Mouse (Mus musculus) G1E (cell line): ENCODE data around the gene Dock3. TPM values are rescaled to one million over a fixed set of nuclear protein-coding genes. Genes with fewer than 3 reads are reported as not detected.
A peak's percentile ranks its signal among the peaks of the same experiment; 100 is the strongest.

ENCODE experiments used
- ATAC-seq: 2 replicates; pipeline ENCODE4 v1.8.0; 2016; ENCODE audit warnings: mild to moderate bottlenecking; ENCODE audit not compliant: insufficient number of reproducible peaks, poor library complexity, low FRiP score, severe bottlenecking; ENCODE audit errors: extremely low read depth
- DNase-seq: peaks from one replicate; pipeline ENCODE4 v3.0.0; 2012; ENCODE audit warnings: low spot score
- H3K27me3 ChIP-seq: 2 replicates; pipeline ENCODE4 v1.6.1; 2012; ENCODE audit warnings: mild to moderate bottlenecking, low read length, inconsistent platforms; ENCODE audit not compliant: insufficient read depth
- H3K36me3 ChIP-seq: replicated peaks from 2 replicates; pipeline ENCODE3; 2012; ENCODE audit warnings: mild to moderate bottlenecking, inconsistent platforms
- H3K4me1 ChIP-seq: 2 replicates; pipeline ENCODE4 v1.6.1; 2012; ENCODE audit warnings: low read depth, low read length, inconsistent platforms, mixed read lengths; ENCODE audit not compliant: insufficient read depth
- H3K4me3 ChIP-seq: 2 replicates; pipeline ENCODE4 v1.5.1; 2012; ENCODE audit warnings: low read depth, mild to moderate bottlenecking, inconsistent platforms, low read length, moderate library complexity, mixed read lengths
- H3K9me3 ChIP-seq: replicated peaks from 2 replicates; pipeline ENCODE4 v1.6.1; 2012; ENCODE audit warnings: inconsistent platforms
- CTCF ChIP-seq: IDR thresholded peaks from 2 replicates; pipeline ENCODE4 v1.5.1; 2012; ENCODE audit warnings: low read depth, low read length, inconsistent platforms, mixed read lengths
- GATA1 ChIP-seq: IDR thresholded peaks from 2 replicates; pipeline ENCODE4 v1.6.1; 2012; ENCODE audit warnings: borderline replicate concordance, low read length, inconsistent platforms, mixed read lengths
- GATA2 ChIP-seq: IDR thresholded peaks from 2 replicates; pipeline ENCODE4 v1.6.1; 2012; ENCODE audit warnings: low read depth, low read length, inconsistent platforms, borderline replicate concordance
- POLR2AphosphoS5 ChIP-seq: IDR thresholded peaks from 2 replicates; pipeline ENCODE4 v1.6.1; 2012; ENCODE audit warnings: low read depth, low read length, inconsistent platforms; ENCODE audit not compliant: insufficient replicate concordance
- TAL1 ChIP-seq: conservative IDR thresholded peaks from 2 replicates; pipeline ENCODE4 v1.6.1; 2012; ENCODE audit warnings: low read depth, low read length, inconsistent platforms, mixed read lengths
- polyA plus RNA-seq: library from polyadenylated mRNA; stranded (reverse); fragments of >175 nt; gene quantifications from 2 replicates; pipeline ENCODE4 v1.2.3, GENCODE M21; 2012
- total RNA-seq, 2 experiments: library from RNA; stranded (forward) in 1 of 2; stranded (reverse) in 1 of 2; fragments of 200-1000 nt in 1 of 2; fragments of >200 nt in 1 of 2; fragmentation: Nextera tagmentation in 1 of 2; gene quantifications; 2 replicates each; pipeline ENCODE4 v1.2.3; 2014 to 2017

Dock3 gene
- total and polyA plus RNA-seq, 3 experiments = 0.33 TPM; not detected in 2

DNA sequence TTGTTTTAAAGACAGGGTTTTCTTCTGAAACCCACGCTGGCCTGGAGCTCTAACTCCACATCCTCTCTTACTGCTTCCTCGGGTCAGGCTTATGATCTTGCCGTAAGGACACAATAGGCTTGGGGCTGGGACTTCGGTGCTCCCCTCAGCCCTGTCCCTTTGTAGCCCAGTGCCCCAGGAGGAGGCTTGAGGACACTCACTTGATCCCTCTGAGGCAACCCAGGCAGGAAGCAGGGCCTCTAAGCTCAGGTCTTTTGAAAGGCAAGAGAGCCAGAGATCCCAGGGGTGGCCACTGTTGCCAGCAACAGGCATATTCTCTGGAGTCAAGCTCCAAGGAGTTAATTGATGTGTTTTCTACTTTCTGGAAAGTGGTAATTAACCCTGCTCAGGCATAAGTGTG lies 352.2 kb downstream of the Dock3 start:
- TF ChIP-seq GATA2 = no peak
- TF ChIP-seq GATA1 = no peak
- TF ChIP-seq CTCF = no peak
- TF ChIP-seq POLR2AphosphoS5 = no peak
- TF ChIP-seq TAL1 = no peak
- Histone ChIP-seq H3K4me1 (peaks cover 40% of the 10 kb centered on the region), H3K36me3 (peaks cover 91% of the 10 kb centered on the region), H3K27me3 (no peaks in the 10 kb centered on the region), H3K9me3 (no peaks in the 10 kb centered on the region), H3K4me3 (no peak overlapping the region)
- ATAC-seq = no peak
- no peak for DNase-seq

DNA sequence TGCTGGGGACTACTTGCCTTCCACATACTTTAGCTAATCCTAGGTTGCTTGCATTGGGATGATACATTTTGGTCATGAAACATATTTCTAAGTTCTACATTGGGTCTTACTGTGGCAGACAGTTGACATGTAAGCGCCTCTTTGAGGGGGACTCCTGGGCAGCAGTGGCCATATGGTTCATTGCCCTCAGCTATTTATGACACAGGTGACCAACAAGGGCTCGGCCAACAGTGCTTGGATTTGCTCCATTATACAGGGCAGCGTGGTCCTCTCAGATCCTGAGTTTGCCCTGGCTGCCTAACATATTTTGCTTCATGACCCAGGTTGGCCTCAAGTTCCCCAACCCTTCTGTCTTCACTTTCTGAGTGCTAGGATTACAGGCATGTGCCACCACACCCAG lies 355.0 kb downstream of the Dock3 start:
- Histone ChIP-seq H3K9me3 (no peaks in the 10 kb centered on the region), H3K4me3 (no peak overlapping the region), H3K36me3 (peaks cover 92% of the 10 kb centered on the region), H3K4me1 (peaks cover 23% of the 10 kb centered on the region), H3K27me3 (no peaks in the 10 kb centered on the region)
- DNase-seq (no peak), ATAC-seq (no peak)
- TF ChIP-seq TAL1 (no peak), GATA2 (no peak), GATA1 (no peak)

DNA sequence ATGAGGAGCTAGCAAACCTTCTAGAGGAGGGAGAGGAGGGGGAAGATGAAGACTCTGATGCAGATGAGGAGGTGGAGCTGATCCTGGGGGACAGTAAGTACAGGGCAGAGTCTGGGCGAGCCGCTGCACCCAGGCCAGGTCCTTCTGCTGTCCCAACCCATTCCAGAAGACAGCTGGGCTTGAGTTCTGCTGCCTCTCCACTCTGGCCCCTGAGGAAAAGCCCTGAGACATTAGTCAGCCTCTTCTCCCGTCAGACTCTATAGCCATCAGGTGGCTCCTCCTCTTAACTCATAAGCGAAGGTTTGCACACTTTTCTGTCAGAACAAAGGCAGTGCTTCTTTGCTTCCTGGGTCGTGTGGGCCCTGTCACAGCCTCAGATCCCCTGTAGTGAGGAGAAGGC lies 357.5 kb downstream of the Dock3 start:
- peaks cover 83% of the 10 kb centered on the region for H3K36me3 ChIP-seq

DNA sequence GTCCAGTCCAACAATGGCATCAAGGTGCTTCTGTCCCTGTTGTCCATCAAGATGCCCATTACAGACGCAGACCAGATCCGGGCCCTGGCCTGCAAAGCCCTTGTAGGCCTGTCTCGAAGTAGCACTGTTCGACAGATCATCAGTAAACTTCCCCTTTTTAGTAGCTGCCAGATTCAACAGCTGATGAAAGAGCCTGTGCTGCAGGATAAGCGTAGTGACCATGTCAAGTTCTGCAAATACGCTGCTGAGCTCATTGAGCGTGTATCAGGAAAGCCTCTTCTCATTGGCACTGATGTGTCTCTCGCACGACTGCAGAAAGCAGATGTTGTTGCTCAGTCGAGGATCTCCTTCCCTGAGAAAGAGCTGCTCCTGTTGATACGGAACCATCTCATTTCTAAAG lies 373.7 kb downstream of the Dock3 start:
- Histone ChIP-seq H3K9me3 (no peaks in the 10 kb centered on the region), H3K4me1 (peaks cover 18% of the 10 kb centered on the region), H3K27me3 (no peaks in the 10 kb centered on the region), H3K36me3 (peaks cover 85% of the 10 kb centered on the region), H3K4me3 (peak overlapping the region; percentile 54; the same call in 1 of the 2 replicates)
- ATAC-seq (peak; percentile 95), DNase-seq (peak; percentile 63)
- no peak for TF ChIP-seq GATA2
- no peak for TF ChIP-seq GATA1
- peak; percentile 72 for TF ChIP-seq TAL1

More for the DNA sequence above, 357.5 kb downstream of the Dock3 start:
- TF ChIP-seq GATA1 (no peak), TAL1 (no peak), GATA2 (no peak), CTCF (no peak), POLR2AphosphoS5 (no peak)
- Histone ChIP-seq H3K4me1 (peaks cover 18% of the 10 kb centered on the region), H3K9me3 (no peaks in the 10 kb centered on the region), H3K4me3 (no peak overlapping the region), H3K27me3 (no peaks in the 10 kb centered on the region)
- DNase-seq = no peak
- no peak for ATAC-seq

DNA sequence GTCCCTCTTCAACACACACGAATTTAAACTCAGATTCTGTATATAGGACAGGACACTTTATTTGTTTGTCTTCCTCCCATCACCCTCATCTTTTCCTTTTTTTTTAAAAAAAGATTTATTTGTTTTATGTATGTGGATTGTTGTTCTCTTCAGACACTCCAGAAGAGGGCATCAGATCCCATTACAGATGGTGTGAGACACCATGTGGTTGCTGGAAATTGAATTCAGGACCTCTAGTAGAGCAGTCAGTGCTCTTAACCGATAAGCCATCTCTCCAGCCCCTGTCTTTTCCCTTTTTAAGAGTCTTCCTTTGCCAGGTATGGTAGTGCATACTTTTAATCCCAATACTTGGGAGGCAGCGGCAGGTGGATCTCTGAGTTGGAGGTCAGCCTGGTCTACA lies 375.0 kb downstream of the Dock3 start:
- H3K4me1 ChIP-seq = peaks cover 18% of the 10 kb centered on the region
- H3K9me3 ChIP-seq = no peaks in the 10 kb centered on the region
- ATAC-seq (no peak), DNase-seq (no peak)
- TF ChIP-seq POLR2AphosphoS5 (no peak), GATA1 (no peak), CTCF (no peak), GATA2 (no peak), TAL1 (no peak)
- peaks cover 83% of the 10 kb centered on the region for H3K36me3 ChIP-seq
- no peaks in the 10 kb centered on the region for H3K27me3 ChIP-seq
- no peak overlapping the region for H3K4me3 ChIP-seq

Other genes starting within 250 kb of the Dock3 start
- 41.5 and 66.3 TPM in 2 replicates for gene Mapkapk3, start 58.0 kb upstream of the Dock3 start, total RNA-seq (2014; fragmentation: Nextera tagmentation)
- 99.8 and 115 TPM in 2 replicates for gene Mapkapk3, start 58.0 kb upstream of the Dock3 start, total RNA-seq (2017)
- gene Mapkapk3, start 58.0 kb upstream of the Dock3 start, polyA plus RNA-seq = 60.1 and 72.6 TPM in 2 replicates
- 106 TPM in 2 replicates for gene Cish, start 64.1 kb upstream of the Dock3 start, total RNA-seq (2014; fragmentation: Nextera tagmentation)
- gene Cish, start 64.1 kb upstream of the Dock3 start, total RNA-seq (2017) = 22.1 and 24.7 TPM in 2 replicates
- 151 and 158 TPM in 2 replicates for gene Cish, start 64.1 kb upstream of the Dock3 start, polyA plus RNA-seq
- gene Hemk1, start 106.4 kb upstream of the Dock3 start, total RNA-seq (2014; fragmentation: Nextera tagmentation) = 29.6 and 42.6 TPM in 2 replicates
- gene Hemk1, start 106.4 kb upstream of the Dock3 start, total RNA-seq (2017) = 35.6 and 48.6 TPM in 2 replicates
- 9.4 and 11.0 TPM in 2 replicates for gene Hemk1, start 106.4 kb upstream of the Dock3 start, polyA plus RNA-seq
- gene 6430571L13Rik, start 108.7 kb upstream of the Dock3 start, total RNA-seq (2014; fragmentation: Nextera tagmentation) = 1.3 TPM in 1 of 2 replicates, not detected in the other
- gene 6430571L13Rik, start 108.7 kb upstream of the Dock3 start, total RNA-seq (2017) = 0.64 and 0.76 TPM in 2 replicates
- 0.29 and 0.46 TPM in 2 replicates for gene 6430571L13Rik, start 108.7 kb upstream of the Dock3 start, polyA plus RNA-seq
- gene Cacna2d2, start 167.7 kb upstream of the Dock3 start, total RNA-seq (2014; fragmentation: Nextera tagmentation) = not detected in 2 replicates
- gene Cacna2d2, start 167.7 kb upstream of the Dock3 start, total RNA-seq (2017) = 0.05 and 0.06 TPM in 2 replicates
- 0.09 TPM in 1 of 2 replicates, not detected in the other for gene Cacna2d2, start 167.7 kb upstream of the Dock3 start, polyA plus RNA-seq